Mouse (Mus musculus): Measurements from ENCODE around the gene Cdc34.

GRCm38 (mm10) chr10:79723692-79724091, 41.7 kb downstream of the Cdc34 start:
- TF ChIP-seq CTCF (IDR thresholded peaks at IDR 0.05; ENCODE audit: low read depth) (no peak), EP300 (IDR thresholded peaks at IDR 0.05; ENCODE audit: low read depth) (no peak)
